Mouse (Mus musculus): ENCODE measurements around the gene Grid1.

GRCm38 (mm10) chr14:35107596-35107995 lies 287.7 kb downstream of the Grid1 start:
- TF ChIP-seq CTCF (IDR thresholded peaks at IDR 0.05; ENCODE audit: low read depth) (no peak), EP300 (IDR thresholded peaks at IDR 0.05; ENCODE audit: low read depth) (no peak)
